Mouse (Mus musculus): ENCODE measurements around the gene Rcn3. TPM values are rescaled to one million over a fixed set of nuclear protein-coding genes. Genes with fewer than 3 reads are reported as not detected.

Gene Rcn3
- polyA plus RNA-seq, 1 experiment from 2014 or later, result 22.7 TPM

DNA sequence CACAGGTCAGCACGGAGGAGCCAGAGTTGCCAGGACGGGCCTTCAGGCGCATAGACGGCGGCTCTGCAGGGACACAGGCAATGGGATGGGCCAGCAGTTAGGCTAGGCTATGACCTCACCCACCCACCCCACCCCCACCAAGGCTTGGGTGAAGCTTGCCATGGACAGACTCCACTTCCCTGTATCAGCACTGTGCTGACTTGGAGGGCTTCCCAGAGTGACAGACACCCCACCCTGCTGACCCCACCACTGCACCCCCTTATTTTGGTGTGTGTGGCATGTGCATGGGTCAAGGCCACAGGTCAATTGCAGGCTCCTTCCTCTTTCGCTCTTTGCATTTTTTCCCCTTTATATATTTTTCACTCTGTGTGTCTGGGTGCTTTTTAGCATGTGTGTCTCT lies 3.3 kb upstream of the Rcn3 start:
- Histone ChIP-seq H3K4me1 (ENCODE audit: control insufficient read depth, low read depth, low read length) (peaks cover 27% of the 10 kb centered on the region), H3K27me3 (ENCODE audit: control insufficient read depth, insufficient read depth, low read depth, low read length) (no peaks in the 10 kb centered on the region)
- 54% methylated on average over 6 of the region's 6 CpGs for WGBS (ENCODE audit: insufficient replicate concordance)

DNA sequence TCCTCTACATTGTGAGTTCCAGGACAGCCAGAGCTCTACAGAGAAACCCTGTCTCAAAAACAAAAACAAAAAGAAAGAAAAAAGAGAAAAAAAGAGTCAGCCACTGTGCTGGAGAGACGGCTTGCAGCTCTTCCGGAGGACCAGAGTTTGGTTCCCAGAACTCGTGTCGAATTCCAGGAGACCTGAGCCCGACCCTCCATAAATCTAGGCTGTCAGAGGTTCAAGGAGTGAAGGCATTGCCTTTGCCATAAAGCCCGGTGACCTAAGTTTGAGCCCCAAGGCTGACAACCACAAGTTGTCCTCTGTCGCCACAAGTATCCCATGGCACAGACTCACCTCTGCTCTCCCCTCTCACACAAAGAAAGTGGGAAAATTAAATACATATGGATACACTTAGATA lies 2.1 kb upstream of the Rcn3 start:
- no peak overlapping the region for H3K9ac ChIP-seq (ENCODE audit: low read depth, low read length)
- no peaks in the 10 kb centered on the region for H3K36me3 ChIP-seq (ENCODE audit: control insufficient read depth, insufficient read depth)
- no peak overlapping the region for H3K4me3 ChIP-seq (ENCODE audit: low read depth, low read length)
- 51% methylated on average over 7 of the region's 7 CpGs for WGBS (ENCODE audit: insufficient replicate concordance)
- H3K27me3 ChIP-seq (ENCODE audit: control insufficient read depth, insufficient read depth, low read depth, low read length), result no peaks in the 10 kb centered on the region
- peaks cover 29% of the 10 kb centered on the region for H3K4me1 ChIP-seq (ENCODE audit: control insufficient read depth, low read depth, low read length)
- no peak overlapping the region for H3K4me2 ChIP-seq (ENCODE audit: low read depth, low read length)
- ATAC-seq (ENCODE audit: low read depth), result no peak
- H3K27ac ChIP-seq (ENCODE audit: low read length), result no peak overlapping the region
- H3K9me3 ChIP-seq (replicated peaks; ENCODE audit: control insufficient read depth, low read length), result no peaks in the 10 kb centered on the region

More for the DNA sequence above, 3.3 kb upstream of the Rcn3 start:
- no peak overlapping the region for H3K4me3 ChIP-seq (ENCODE audit: low read depth, low read length)
- no peak overlapping the region for H3K4me2 ChIP-seq (ENCODE audit: low read depth, low read length)
- no peaks in the 10 kb centered on the region for H3K36me3 ChIP-seq (ENCODE audit: control insufficient read depth, insufficient read depth)
- no peak overlapping the region for H3K27ac ChIP-seq (ENCODE audit: low read length)
- no peaks in the 10 kb centered on the region for H3K9me3 ChIP-seq (replicated peaks; ENCODE audit: control insufficient read depth, low read length)
- no peak overlapping the region for H3K9ac ChIP-seq (ENCODE audit: low read depth, low read length)
- ATAC-seq (ENCODE audit: low read depth), result no peak

GRCm38 (mm10) chr7:45093516-45093905 lies 1.5 kb upstream of the Rcn3 start:
- H3K4me2 ChIP-seq (ENCODE audit: low read depth, low read length), result no peak overlapping the region

GRCm38 (mm10) chr7:45092828-45093515 lies 951 bp upstream of the Rcn3 start:
- no peaks in the 10 kb centered on the region for H3K27me3 ChIP-seq (ENCODE audit: control insufficient read depth, insufficient read depth, low read depth, low read length)
- no peak for ATAC-seq (ENCODE audit: low read depth)
- no peak overlapping the region for H3K27ac ChIP-seq (ENCODE audit: low read length)
- H3K4me1 ChIP-seq (ENCODE audit: control insufficient read depth, low read depth, low read length), result peaks cover 29% of the 10 kb centered on the region
- H3K4me3 ChIP-seq (ENCODE audit: low read depth, low read length), result no peak overlapping the region
- H3K9ac ChIP-seq (ENCODE audit: low read depth, low read length), result no peak overlapping the region
- H3K36me3 ChIP-seq (ENCODE audit: control insufficient read depth, insufficient read depth), result no peaks in the 10 kb centered on the region
- 48% methylated on average over 12 of the region's 12 CpGs for WGBS (ENCODE audit: insufficient replicate concordance)
- H3K9me3 ChIP-seq (replicated peaks; ENCODE audit: control insufficient read depth, low read length), result no peaks in the 10 kb centered on the region
- H3K4me2 ChIP-seq (ENCODE audit: low read depth, low read length), result no peak overlapping the region

More at GRCm38 (mm10) chr7:45093516-45093905, 1.5 kb upstream of the Rcn3 start:
- Histone ChIP-seq H3K4me3 (ENCODE audit: low read depth, low read length) (no peak overlapping the region), H3K4me1 (ENCODE audit: control insufficient read depth, low read depth, low read length) (peaks cover 29% of the 10 kb centered on the region), H3K9ac (ENCODE audit: low read depth, low read length) (no peak overlapping the region), H3K9me3 (replicated peaks; ENCODE audit: control insufficient read depth, low read length) (no peaks in the 10 kb centered on the region), H3K27ac (ENCODE audit: low read length) (no peak overlapping the region), H3K27me3 (ENCODE audit: control insufficient read depth, insufficient read depth, low read depth, low read length) (no peaks in the 10 kb centered on the region), H3K36me3 (ENCODE audit: control insufficient read depth, insufficient read depth) (no peaks in the 10 kb centered on the region)
- WGBS (ENCODE audit: insufficient replicate concordance), result 24% methylated on average over 18 of the region's 18 CpGs
- no peak for ATAC-seq (ENCODE audit: low read depth)

- H3K4me1 ChIP-seq (ENCODE audit: control insufficient read depth, low read depth, low read length), result peaks cover 29% of the 10 kb centered on the region
- no peak overlapping the region for H3K27ac ChIP-seq (ENCODE audit: low read length)
- H3K27me3 ChIP-seq (ENCODE audit: control insufficient read depth, insufficient read depth, low read depth, low read length), result no peaks in the 10 kb centered on the region
- peak; percentile 59 for ATAC-seq (ENCODE audit: low read depth)
- peak overlapping the region; percentile 49 for H3K4me3 ChIP-seq (ENCODE audit: low read depth, low read length)
- H3K9me3 ChIP-seq (replicated peaks; ENCODE audit: control insufficient read depth, low read length), result no peaks in the 10 kb centered on the region
- WGBS (ENCODE audit: insufficient replicate concordance), result 19% methylated on average over 35 of the region's 35 CpGs
- no peaks in the 10 kb centered on the region for H3K36me3 ChIP-seq (ENCODE audit: control insufficient read depth, insufficient read depth)
- peak overlapping the region; percentile 66 for H3K4me2 ChIP-seq (ENCODE audit: low read depth, low read length)
- peak overlapping the region; percentile 31; the same call in 1 of the 2 replicates for H3K9ac ChIP-seq (ENCODE audit: low read depth, low read length)
Observed at GRCm38 (mm10) chr7:45091001-45091990, 725 bp downstream of the Rcn3 start.

- peaks cover 29% of the 10 kb centered on the region for H3K4me1 ChIP-seq (ENCODE audit: control insufficient read depth, low read depth, low read length)
- no peak overlapping the region for H3K4me3 ChIP-seq (ENCODE audit: low read depth, low read length)
- H3K36me3 ChIP-seq (ENCODE audit: control insufficient read depth, insufficient read depth), result no peaks in the 10 kb centered on the region
- H3K4me2 ChIP-seq (ENCODE audit: low read depth, low read length), result no peak overlapping the region
- H3K9me3 ChIP-seq (replicated peaks; ENCODE audit: control insufficient read depth, low read length), result no peaks in the 10 kb centered on the region
- no peaks in the 10 kb centered on the region for H3K27me3 ChIP-seq (ENCODE audit: control insufficient read depth, insufficient read depth, low read depth, low read length)
- no peak overlapping the region for H3K9ac ChIP-seq (ENCODE audit: low read depth, low read length)
- 52% methylated on average over 13 of the region's 13 CpGs for WGBS (ENCODE audit: insufficient replicate concordance)
- no peak for ATAC-seq (ENCODE audit: low read depth)
- no peak overlapping the region for H3K27ac ChIP-seq (ENCODE audit: low read length)
Observed at GRCm38 (mm10) chr7:45090251-45090977, 1.6 kb downstream of the Rcn3 start.

- Histone ChIP-seq H3K27ac (ENCODE audit: low read length) (no peak overlapping the region), H3K9ac (ENCODE audit: low read depth, low read length) (no peak overlapping the region), H3K4me1 (ENCODE audit: control insufficient read depth, low read depth, low read length) (peaks cover 28% of the 10 kb centered on the region), H3K9me3 (replicated peaks; ENCODE audit: control insufficient read depth, low read length) (no peaks in the 10 kb centered on the region), H3K27me3 (ENCODE audit: control insufficient read depth, insufficient read depth, low read depth, low read length) (no peaks in the 10 kb centered on the region), H3K36me3 (ENCODE audit: control insufficient read depth, insufficient read depth) (no peaks in the 10 kb centered on the region), H3K4me3 (ENCODE audit: low read depth, low read length) (no peak overlapping the region), H3K4me2 (ENCODE audit: low read depth, low read length) (no peak overlapping the region)
- no peak for ATAC-seq (ENCODE audit: low read depth)
- WGBS (ENCODE audit: insufficient replicate concordance), result 85% methylated on average over 17 of the region's 17 CpGs
Observed at GRCm38 (mm10) chr7:45088597-45088996, 3.4 kb downstream of the Rcn3 start.

DNA sequence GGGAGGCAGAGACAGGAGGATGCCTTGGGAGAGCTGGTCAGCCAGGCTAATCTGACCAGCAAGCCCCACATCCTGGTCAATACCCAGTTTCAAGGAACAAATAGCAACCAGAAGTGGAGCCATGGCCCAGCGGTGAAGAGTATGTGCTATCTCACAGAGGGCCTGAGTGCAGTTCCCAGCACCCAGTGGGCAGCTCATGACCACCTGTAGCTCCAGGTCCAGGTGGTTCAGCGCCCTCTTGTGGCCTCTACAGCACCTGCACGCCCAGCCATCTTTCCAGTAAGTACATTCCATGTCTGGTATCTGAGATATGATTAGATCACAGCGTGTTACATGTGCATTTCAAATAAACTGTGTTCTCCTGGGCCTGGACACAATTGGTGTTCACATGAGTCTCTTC lies 5.9 kb downstream of the Rcn3 start:
- Histone ChIP-seq H3K27ac (ENCODE audit: low read length) (no peak overlapping the region), H3K4me1 (ENCODE audit: control insufficient read depth, low read depth, low read length) (peaks cover 20% of the 10 kb centered on the region), H3K9ac (ENCODE audit: low read depth, low read length) (no peak overlapping the region), H3K27me3 (ENCODE audit: control insufficient read depth, insufficient read depth, low read depth, low read length) (no peaks in the 10 kb centered on the region), H3K4me3 (ENCODE audit: low read depth, low read length) (no peak overlapping the region), H3K4me2 (ENCODE audit: low read depth, low read length) (no peak overlapping the region), H3K36me3 (ENCODE audit: control insufficient read depth, insufficient read depth) (no peaks in the 10 kb centered on the region), H3K9me3 (replicated peaks; ENCODE audit: control insufficient read depth, low read length) (no peaks in the 10 kb centered on the region)
- ATAC-seq (ENCODE audit: low read depth), result no peak
- 55% methylated on average over 4 of the region's 4 CpGs for WGBS (ENCODE audit: insufficient replicate concordance)

Measured in liver, embryonic 16.5 days (tissue).